ENCODE assay signal across 20 mouse cellular contexts in the genomic region with DNA sequence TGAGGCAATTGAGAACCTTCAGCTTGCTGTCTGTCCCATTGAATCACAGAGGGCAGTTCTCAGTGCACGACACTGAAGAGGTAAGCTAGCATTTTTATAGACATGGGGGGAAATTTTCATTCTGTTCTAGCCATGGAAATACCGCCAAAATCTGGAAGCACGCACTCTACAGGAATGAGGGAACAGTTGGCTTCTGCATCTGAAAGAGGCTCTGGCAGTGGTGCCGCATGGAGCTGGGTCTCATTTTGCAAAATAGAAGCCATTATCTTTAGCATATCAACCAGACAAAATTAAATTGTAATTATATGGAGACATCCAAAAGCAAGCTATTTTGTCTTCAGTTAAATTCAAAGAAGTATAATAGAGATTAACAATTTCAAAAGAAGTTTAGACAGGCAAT.
"Had no signal": no experiment of that assay in that cellular context is flagged by ENCODE, and none has a peak within 500 bp of the region (broad histone marks: within the 10 kb centered on the region; RNA-seq: fewer than 3 reads in every experiment).

No protein-coding gene starts in this region.

- H3K9me3 ChIP-seq: lung, embryonic 15.5 days; megakaryocyte, embryonic 14.5 days; midbrain, embryonic 13.5 days; midbrain, embryonic 15.5 days; neural tube, embryonic 12.5 days had no signal

- H3K4me2 ChIP-seq: lung, embryonic 15.5 days; midbrain, embryonic 11.5 days; midbrain, embryonic 13.5 days; midbrain, embryonic 15.5 days; neural tube, embryonic 12.5 days had no signal

- H3K4me1 ChIP-seq: megakaryocyte, embryonic 14.5 days; midbrain, embryonic 15.5 days; neural tube, embryonic 12.5 days had no signal

- ATAC-seq: liver, postnatal 0 days; lung, postnatal 0 days; midbrain, embryonic 13.5 days; midbrain, embryonic 15.5 days had no signal

- H3K36me3 ChIP-seq: lung, embryonic 15.5 days; midbrain, embryonic 13.5 days; midbrain, embryonic 15.5 days; neural tube, embryonic 12.5 days had no signal

- DNase-seq: liver, postnatal 0 days; lung, adult 2 months; lung, postnatal 14 days; lung, postnatal 36 days; retina, postnatal 1 day; right cerebral cortex, adult 18-20 months; right cerebral cortex, postnatal 25 days; right cerebral cortex, postnatal 4 days; spleen, adult 18-20 months; thymus, adult 18-20 months; thymus, postnatal 14 days; thymus, postnatal 36 days had no signal

- H3K4me3 ChIP-seq: lung, embryonic 15.5 days; megakaryocyte, embryonic 14.5 days; midbrain, embryonic 13.5 days; midbrain, embryonic 15.5 days; neural tube, embryonic 12.5 days had no signal

- H3K27me3 ChIP-seq: lung, embryonic 15.5 days; megakaryocyte, embryonic 14.5 days; midbrain, embryonic 13.5 days; midbrain, embryonic 15.5 days; neural tube, embryonic 12.5 days had no signal

- H3K9ac ChIP-seq: liver, postnatal 0 days; lung, embryonic 15.5 days; midbrain, embryonic 13.5 days; midbrain, embryonic 15.5 days; neural tube, embryonic 12.5 days had no signal

- H3K27ac ChIP-seq: lung, embryonic 15.5 days; macrophage; midbrain, embryonic 13.5 days; midbrain, embryonic 15.5 days; neural tube, embryonic 12.5 days had no signal
